Mouse (Mus musculus) testis, adult 2 months (tissue): Measurements from ENCODE around the gene Klhl26.

Experiments
- CTCF ChIP-seq: fragments of 200-500 bp; IDR thresholded peaks from 2 replicates; pipeline ENCODE4 v1.5.1; 2012; ENCODE audit warnings: low read depth, mild to moderate bottlenecking, inconsistent platforms, low read length, moderate library complexity; ENCODE audit not compliant: control insufficient read depth, insufficient read depth, insufficient replicate concordance
- POLR2A ChIP-seq: fragments of 200-500 bp; IDR thresholded peaks from 2 replicates; pipeline ENCODE4 v1.6.1; 2012; ENCODE audit warnings: low read depth, mild to moderate bottlenecking, inconsistent platforms, low read length, moderate library complexity; ENCODE audit not compliant: control insufficient read depth

DNA sequence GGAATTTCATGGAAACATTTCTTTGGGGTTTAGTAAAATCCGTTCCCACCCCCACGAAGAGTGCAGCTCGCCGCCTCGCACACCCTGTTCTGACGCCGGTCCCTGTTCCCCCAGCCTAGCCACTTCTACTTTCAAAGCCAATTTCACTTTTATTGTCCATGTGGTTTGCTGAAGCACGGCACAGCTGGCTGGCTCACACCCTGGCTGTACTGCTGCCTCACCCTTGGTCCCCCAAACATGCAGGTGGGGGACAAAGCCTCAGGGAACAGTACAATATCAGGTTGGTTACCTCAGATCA is 14.3 kb downstream of the Klhl26 start:
- TF ChIP-seq CTCF (no peak), POLR2A (no peak)
